Mouse (Mus musculus): Measurements from ENCODE around the gene Cby1. TPM values are rescaled to one million over a fixed set of nuclear protein-coding genes. Genes with fewer than 3 reads are reported as not detected.

Gene Cby1
- polyA plus RNA-seq, 2 experiments = 4.6 to 13.4 TPM

DNA sequence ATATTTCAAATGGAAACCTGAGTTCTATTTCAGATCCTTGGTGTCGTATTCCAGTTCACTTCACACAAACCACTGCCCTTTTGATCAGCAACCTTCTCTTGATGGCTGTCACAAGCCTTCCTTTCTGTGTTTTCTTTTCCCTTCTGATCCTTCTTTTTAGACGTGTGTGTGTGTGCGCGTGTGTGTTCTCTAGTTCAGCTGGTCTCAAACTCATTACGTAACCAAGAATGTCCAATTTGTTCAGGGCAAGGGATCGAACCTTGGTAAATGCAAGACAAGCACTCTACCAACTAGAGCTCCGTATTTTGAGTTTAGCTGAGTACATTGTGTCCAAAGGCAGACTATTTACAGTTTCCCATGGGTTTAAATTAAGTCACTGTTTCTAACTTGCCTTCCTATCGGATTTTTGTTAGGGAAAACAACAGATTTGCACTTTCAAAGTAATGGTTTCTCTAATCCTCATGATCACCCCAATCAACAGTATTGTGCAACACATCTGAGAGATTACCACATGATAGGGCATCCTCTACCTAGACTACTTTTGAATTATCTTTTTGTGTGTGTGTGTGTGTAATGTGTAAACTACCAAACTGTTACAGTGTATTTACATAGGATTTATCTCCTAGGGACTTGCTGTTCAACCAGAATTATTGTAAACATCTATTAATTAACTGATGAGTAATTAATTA, 29.4 kb downstream of the Cby1 start:
- TF ChIP-seq EP300 (IDR thresholded peaks at IDR 0.05; ENCODE audit: low read depth) = no peak
- no peak for TF ChIP-seq CTCF (IDR thresholded peaks at IDR 0.05; ENCODE audit: low read depth)
- H3K36me3 ChIP-seq (replicated peaks; ENCODE audit: control insufficient read depth, insufficient read depth, low read depth) = no peaks in the 10 kb centered on the region
- H3K4me2 ChIP-seq (ENCODE audit: low read depth) = peak overlapping the region; percentile 88
- DNase-seq (ENCODE audit: low read depth in 3 of 3, low spot score in 3 of 3) (no peak), ATAC-seq (ENCODE audit: insufficient read depth) (no peak)
- H3K27me3 ChIP-seq (ENCODE audit: control insufficient read depth, insufficient read depth, low read length) = no peaks in the 10 kb centered on the region
- H3K27ac ChIP-seq = peak overlapping the region; percentile 95
- peaks cover 44 to 60% of the 10 kb centered on the region in 2 experiments for H3K4me1 ChIP-seq (replicated peaks; ENCODE audit: control insufficient read depth in 2 of 2, insufficient read depth in 2 of 2, low read length in 1 of 2)
- H3K4me3 ChIP-seq (ENCODE audit: insufficient read depth in 1 of 2, low read depth in 2 of 2, low read length in 2 of 2) = peak overlapping the region; percentile 89
- WGBS (ENCODE audit: insufficient replicate concordance) = 6% methylated on average over 8 of the region's 8 CpGs
- peak overlapping the region; percentile 97 for H3K9ac ChIP-seq (replicated peaks)
- no peaks in the 10 kb centered on the region for H3K9me3 ChIP-seq (ENCODE audit: control insufficient read depth, low read length)

DNA sequence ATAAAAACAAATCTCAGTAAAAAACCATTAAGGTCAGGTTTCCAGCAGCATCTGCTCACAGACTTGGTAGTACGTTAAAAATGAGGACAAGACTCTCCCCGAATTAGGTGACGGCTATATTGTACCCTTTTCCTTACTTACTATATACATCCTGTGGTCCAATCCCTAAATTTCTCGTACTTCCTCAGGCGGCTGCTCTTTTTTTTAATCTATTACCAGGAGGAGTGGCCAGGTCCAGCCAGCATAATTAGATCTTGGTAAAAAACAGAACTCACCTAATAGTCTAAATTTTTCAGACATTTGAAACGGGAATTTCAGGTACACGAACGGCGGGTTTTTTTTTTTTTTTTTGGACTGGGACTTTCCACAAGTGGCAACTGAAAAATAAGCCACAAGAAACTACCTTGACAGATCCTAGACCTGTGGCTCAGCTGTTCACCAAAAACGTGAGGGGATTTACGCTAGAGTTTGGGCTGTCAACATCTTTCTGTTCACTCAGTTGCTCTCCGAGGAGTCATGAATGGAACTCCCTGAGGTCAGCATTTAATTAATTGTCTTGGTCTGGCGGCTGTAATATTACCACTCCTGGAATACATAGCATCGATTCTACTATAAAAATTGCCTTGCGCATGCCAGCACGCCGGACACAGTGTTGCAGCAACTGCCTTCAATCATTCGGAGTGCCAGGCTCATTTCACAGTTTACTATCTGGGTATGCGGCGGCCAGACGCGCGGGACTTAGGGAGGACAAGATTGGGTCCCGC, 30.8 kb downstream of the Cby1 start:
- DNase-seq (ENCODE audit: low read depth in 3 of 3, low spot score in 3 of 3) = no peak
- H3K4me1 ChIP-seq (replicated peaks; ENCODE audit: control insufficient read depth in 2 of 2, insufficient read depth in 2 of 2, low read length in 1 of 2) = peaks cover 46 to 61% of the 10 kb centered on the region in 2 experiments

DNA sequence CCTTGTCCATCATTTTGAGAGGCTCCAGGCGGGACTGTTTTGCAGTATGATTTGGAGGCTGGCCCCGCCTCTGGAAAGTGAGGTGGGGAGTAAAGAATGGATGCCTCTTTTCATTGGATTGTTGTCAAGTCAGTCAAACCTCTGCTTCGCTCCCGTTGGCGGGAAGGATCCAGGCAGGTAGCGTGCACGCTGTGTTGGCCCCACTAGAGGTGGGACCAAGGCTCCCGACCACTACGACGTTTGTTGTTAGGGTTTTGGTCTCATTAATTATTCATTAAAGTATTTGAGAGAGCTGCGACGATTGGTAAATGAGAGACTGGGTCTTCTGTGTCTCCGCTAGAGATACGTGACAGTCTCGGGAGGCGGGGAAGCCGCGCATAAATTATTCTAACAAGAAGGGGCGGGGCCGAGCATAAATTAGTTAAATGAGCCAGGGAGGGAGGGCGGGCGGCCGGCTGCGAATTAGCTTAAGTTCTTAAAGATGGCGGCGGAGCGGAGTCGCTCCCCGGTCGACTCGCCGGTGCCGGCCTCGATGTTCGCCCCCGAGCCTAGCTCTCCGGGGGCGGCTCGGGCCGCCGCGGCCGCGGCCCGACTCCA, 31.5 kb downstream of the Cby1 start, which contains the start of gene Gtpbp1:
Gtpbp1 (plus strand) TSS at position 420 of the 597 bp plus-strand sequence.
- Histone ChIP-seq H3K9ac (replicated peaks) (peak within 1 kb of the TSS; percentile 94), H3K4me3 (ENCODE audit: insufficient read depth in 1 of 2, low read depth in 2 of 2, low read length in 2 of 2) (peak within 1 kb of the TSS; percentile 65 to 94), H3K4me2 (ENCODE audit: low read depth) (peak within 1 kb of the TSS; percentile 95), H3K27me3 (ENCODE audit: control insufficient read depth, insufficient read depth, low read length) (no peaks in the 10 kb centered on the region), H3K9me3 (ENCODE audit: control insufficient read depth, low read length) (no peaks in the 10 kb centered on the region), H3K4me1 (replicated peaks; ENCODE audit: control insufficient read depth in 2 of 2, insufficient read depth in 2 of 2, low read length in 1 of 2) (peaks cover 53 to 61% of the 10 kb centered on the region in 2 experiments), H3K27ac (peak within 1 kb of the TSS; percentile 90), H3K36me3 (replicated peaks; ENCODE audit: control insufficient read depth, insufficient read depth, low read depth) (peaks cover 2% of the 10 kb centered on the region; the same call in 1 of the 2 replicates)
- under 1% methylated on average over 45 of the region's 45 CpGs for WGBS (ENCODE audit: insufficient replicate concordance)
- TF ChIP-seq EP300 (IDR thresholded peaks at IDR 0.05; ENCODE audit: low read depth) (peak; percentile 34; the same call in 1 of the 2 replicates), CTCF (IDR thresholded peaks at IDR 0.05; ENCODE audit: low read depth) (no peak)
- peak; percentile 85 for ATAC-seq (ENCODE audit: insufficient read depth)
- peak; percentile 100 for DNase-seq (ENCODE audit: low read depth in 3 of 3, low spot score in 3 of 3)

More for the DNA sequence above, 30.8 kb downstream of the Cby1 start:
- no peaks in the 10 kb centered on the region for H3K27me3 ChIP-seq (ENCODE audit: control insufficient read depth, insufficient read depth, low read length)
- peak overlapping the region; percentile 73 for H3K9ac ChIP-seq (replicated peaks)
- H3K27ac ChIP-seq = peak overlapping the region; percentile 90
- no peaks in the 10 kb centered on the region; the same call in 1 of the 2 replicates for H3K36me3 ChIP-seq (replicated peaks; ENCODE audit: control insufficient read depth, insufficient read depth, low read depth)
- no peaks in the 10 kb centered on the region for H3K9me3 ChIP-seq (ENCODE audit: control insufficient read depth, low read length)
- H3K4me3 ChIP-seq (ENCODE audit: insufficient read depth in 1 of 2, low read depth in 2 of 2, low read length in 2 of 2) = peak overlapping the region; percentile 51 to 94
- WGBS (ENCODE audit: insufficient replicate concordance) = 12% methylated on average over 24 of the region's 24 CpGs
- no peak for ATAC-seq (ENCODE audit: insufficient read depth)
- H3K4me2 ChIP-seq (ENCODE audit: low read depth) = peak overlapping the region; percentile 95
- TF ChIP-seq CTCF (IDR thresholded peaks at IDR 0.05; ENCODE audit: low read depth) = no peak
- TF ChIP-seq EP300 (IDR thresholded peaks at IDR 0.05; ENCODE audit: low read depth) = no peak; the same call in 1 of the 2 replicates

DNA sequence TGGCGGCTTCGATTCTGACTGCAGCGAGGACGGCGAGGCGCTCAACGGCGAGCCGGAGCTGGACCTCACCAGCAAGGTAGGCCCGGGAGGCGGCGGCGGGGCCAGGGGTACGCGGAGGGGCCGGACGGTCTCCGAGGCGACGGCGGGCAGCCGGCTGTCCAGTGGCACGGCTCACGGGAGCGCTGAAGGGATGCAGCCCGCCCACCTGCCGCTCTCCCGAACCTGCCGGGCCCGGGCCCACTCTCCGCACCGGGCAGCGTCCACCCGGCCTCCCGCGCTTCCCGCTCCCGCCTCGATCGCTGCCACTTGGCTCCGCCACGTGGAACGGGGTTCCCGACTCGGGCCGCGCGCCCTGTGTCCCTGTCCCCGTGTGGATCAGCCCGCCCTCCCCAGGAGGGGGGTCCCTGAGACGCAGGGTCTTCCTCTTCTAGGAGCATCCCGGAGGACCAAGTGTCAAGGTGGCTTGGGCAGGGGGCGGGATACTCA, 32.1 kb downstream of the Cby1 start:
- H3K36me3 ChIP-seq (replicated peaks; ENCODE audit: control insufficient read depth, insufficient read depth, low read depth) = peaks cover 3% of the 10 kb centered on the region
- H3K4me3 ChIP-seq (ENCODE audit: insufficient read depth in 1 of 2, low read depth in 2 of 2, low read length in 2 of 2) = peak overlapping the region; percentile 65 to 94
- H3K4me2 ChIP-seq (ENCODE audit: low read depth) = peak overlapping the region; percentile 95
- TF ChIP-seq EP300 (IDR thresholded peaks at IDR 0.05; ENCODE audit: low read depth) = no peak
- no peak for TF ChIP-seq CTCF (IDR thresholded peaks at IDR 0.05; ENCODE audit: low read depth)
- DNase-seq (ENCODE audit: low read depth in 3 of 3, low spot score in 3 of 3) (no peak), ATAC-seq (ENCODE audit: insufficient read depth) (no peak)
- peak overlapping the region; percentile 94 for H3K9ac ChIP-seq (replicated peaks)
- peaks cover 54 to 60% of the 10 kb centered on the region in 2 experiments for H3K4me1 ChIP-seq (replicated peaks; ENCODE audit: control insufficient read depth in 2 of 2, insufficient read depth in 2 of 2, low read length in 1 of 2)
- no peaks in the 10 kb centered on the region for H3K27me3 ChIP-seq (ENCODE audit: control insufficient read depth, insufficient read depth, low read length)
- H3K9me3 ChIP-seq (ENCODE audit: control insufficient read depth, low read length) = no peaks in the 10 kb centered on the region
- WGBS (ENCODE audit: insufficient replicate concordance) = 0% methylated on average over 53 of the region's 53 CpGs
- peak overlapping the region; percentile 82 for H3K27ac ChIP-seq

Data from liver, embryonic 14.5 days (tissue).